ENCODE assay signal across 8 mouse cellular contexts in the genomic region with DNA sequence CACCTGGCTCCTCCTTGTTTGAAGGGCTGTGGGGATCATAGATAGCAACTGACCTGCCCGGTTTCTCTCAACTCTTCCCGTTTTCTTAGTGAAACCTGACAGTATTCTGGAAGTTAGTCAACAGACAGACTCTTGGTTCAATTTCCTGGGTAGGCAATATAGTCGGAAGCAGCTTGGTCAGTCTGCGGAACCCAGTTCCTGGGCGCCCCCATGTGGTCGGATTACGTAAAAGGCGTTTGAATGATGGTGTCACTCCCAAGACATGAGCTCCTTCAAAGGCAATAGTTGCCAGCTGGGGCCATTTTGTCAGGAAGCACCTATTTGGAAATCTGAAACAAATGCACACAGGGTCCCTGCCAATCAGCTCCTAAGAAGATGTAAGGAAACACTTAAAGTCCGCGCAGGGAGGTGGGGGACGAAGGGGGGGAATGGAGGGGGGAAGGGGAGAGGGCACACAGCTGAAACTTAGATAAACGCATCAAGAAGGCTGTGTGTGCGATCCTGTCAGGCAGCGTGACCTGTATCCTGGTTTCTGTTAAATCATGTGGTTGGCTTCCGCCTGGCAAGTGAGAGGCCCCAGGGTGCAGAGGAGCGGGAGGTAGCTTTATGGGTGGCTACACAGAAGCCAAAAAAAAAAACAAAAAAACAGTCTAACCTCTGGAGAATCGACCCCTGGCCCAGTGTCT.
DNase-seq lines count a peak whose midpoint lies in the region; ATAC-seq and TF ChIP-seq lines count a peak whose summit lies in the region.

No protein-coding gene starts in this region.

- intact Hi-C loops in heart, adult 2 months (cut with DNase I): loop anchor here (5.0 kb wide), 1 partner anchor 76 kb away; no protein-coding TSS in a partner anchor
- intact Hi-C loops in heart, postnatal 25 days (cut with DNase I): loop anchor here (5.0 to 10.0 kb wide), 2 partner anchors 76 to 118 kb away; no protein-coding TSS in a partner anchor
- intact Hi-C loops in gastrocnemius, postnatal 14 days (cut with DNase I; ENCODE audit: low total_unique reads): loop anchor here (5.0 kb wide), 1 partner anchor 226 kb away; no protein-coding TSS in a partner anchor

- no peaks in the 10 kb centered on the region for H3K9me3 ChIP-seq in neural tube, embryonic 13.5 days

- peak; percentile 68 for TF ChIP-seq CTCF in heart, adult 2 months (IDR thresholded peaks at IDR 0.05)

- no peak overlapping the region for H3K4me3 ChIP-seq in heart, adult 2 months
- no peak overlapping the region for H3K4me3 ChIP-seq in neural tube, embryonic 13.5 days

- no peaks in the 10 kb centered on the region; the same call in 1 of the 2 replicates for H3K4me1 ChIP-seq in heart, adult 2 months (ENCODE audit: control insufficient read depth, insufficient read depth, low read length)
- peaks cover 34% of the 10 kb centered on the region for H3K4me1 ChIP-seq in neural tube, embryonic 13.5 days (replicated peaks)

- no peak overlapping the region for H3K4me2 ChIP-seq in neural tube, embryonic 13.5 days

- H3K27me3 ChIP-seq in heart, adult 2 months (ENCODE audit: control insufficient read depth, insufficient read depth, low read length): no peaks in the 10 kb centered on the region
- no peaks in the 10 kb centered on the region for H3K27me3 ChIP-seq in neural tube, embryonic 13.5 days

- DNase-seq in heart, adult 2 months: peak; percentile 71 to 72
- DNase-seq in heart, postnatal 25 days (ENCODE audit: low spot score): no peak
- peak; percentile 75 to 85 for DNase-seq in adrenal gland, postnatal 36 days
- peak; percentile 85 for DNase-seq in gastrocnemius, postnatal 14 days
- peak; percentile 39 to 80 for DNase-seq in kidney, adult 8-10 months
- DNase-seq in lung, adult 18-20 months: peak; percentile 77 to 83
- peak; percentile 90 for DNase-seq in thymus, postnatal 14 days

- no peak overlapping the region for H3K9ac ChIP-seq in heart, adult 2 months (ENCODE audit: low read depth, low read length)
- H3K9ac ChIP-seq in neural tube, embryonic 13.5 days: no peak overlapping the region

- TF ChIP-seq POLR2A in heart, adult 2 months (IDR thresholded peaks at IDR 0.05; ENCODE audit: insufficient read depth, low read depth, low read length): no peak

- no peak for TF ChIP-seq EP300 in heart, adult 2 months (IDR thresholded peaks at IDR 0.05; ENCODE audit: insufficient read depth, low read depth, low read length)

- H3K36me3 ChIP-seq in heart, adult 2 months (ENCODE audit: control insufficient read depth, insufficient read depth, low read length): no peaks in the 10 kb centered on the region
- H3K36me3 ChIP-seq in neural tube, embryonic 13.5 days: no peaks in the 10 kb centered on the region

- H3K27ac ChIP-seq in heart, adult 2 months: no peak overlapping the region
- H3K27ac ChIP-seq in neural tube, embryonic 13.5 days (replicated peaks): peak overlapping the region; percentile 79

- WGBS in heart, adult 2 months: 44% methylated on average over 17 of the region's 17 CpGs
- 43% methylated on average over 17 of the region's 17 CpGs for WGBS in neural tube, embryonic 13.5 days

- no peak for ATAC-seq in neural tube, embryonic 13.5 days (ENCODE audit: low read depth)

- H3K79me2 ChIP-seq in heart, adult 2 months (replicated peaks; ENCODE audit: control insufficient read depth, insufficient read depth, low read length): no peaks in the 10 kb centered on the region
